Mouse (Mus musculus) embryonic stem cell, embryonic (primary cell): ENCODE measurements around the gene Nxpe3.

Source experiments
- CTCF ChIA-PET, 4 experiments: fragments of 300-600 bp in 2 of 4; fragments of 350-600 bp in 2 of 4; sonication (Branson Sonifier 250); formaldehyde crosslinking; loops; one replicate each; lab custom pipeline; 2022; ENCODE audit warnings: inconsistent platforms in 2 of 4; lab: Charles Lee
- POLR2A ChIA-PET, 4 experiments: fragments of 300-600 bp in 2 of 4; fragments of 350-600 bp in 2 of 4; sonication (Branson Sonifier 250); formaldehyde crosslinking; loops; one replicate each; lab custom pipeline; 2022; ENCODE audit warnings: antibody characterized with exemption in 4 of 4, inconsistent platforms in 1 of 4; lab: Charles Lee

Gene Nxpe3

GRCm38 (mm10) chr16:55809779-55810514 is 85.1 kb downstream of the Nxpe3 start:
- POLR2A ChIA-PET, result interaction anchor here in 3 of 4 experiments (0.5 to 1.5 kb wide), 4 partner anchors 9 to 163 kb away, joined by 3 to 4 read pairs (median 3); no protein-coding TSS in a partner anchor
- CTCF ChIA-PET, result no interaction called here

GRCm38 (mm10) chr16:55809345-55809744 is 85.7 kb downstream of the Nxpe3 start:
- CTCF ChIA-PET, result no interaction called here
- POLR2A ChIA-PET, result interaction anchor here in 3 of 4 experiments (0.5 to 1.5 kb wide), 3 partner anchors 11 to 163 kb away, joined by 3 to 4 read pairs (median 3); no protein-coding TSS in a partner anchor

GRCm38 (mm10) chr16:55807505-55807932 is 87.6 kb downstream of the Nxpe3 start:
- CTCF ChIA-PET, result interaction anchor here in 1 of 4 experiments (0.7 kb wide), 1 partner anchor 56 kb away, joined by 3 read pairs; no protein-coding TSS in a partner anchor
- POLR2A ChIA-PET, result interaction anchor here in 3 of 4 experiments (0.5 to 1.7 kb wide), 5 partner anchors 11 to 26 kb away, joined by 3 to 8 read pairs (median 4); no protein-coding TSS in a partner anchor

- CTCF ChIA-PET, result no interaction called here
Measured at GRCm38 (mm10) chr16:55804799-55805198, 90.3 kb downstream of the Nxpe3 start.

GRCm38 (mm10) chr16:55801629-55802028 is 93.5 kb downstream of the Nxpe3 start:
- CTCF ChIA-PET, result no interaction called here
- POLR2A ChIA-PET, result no interaction called here

More at GRCm38 (mm10) chr16:55804799-55805198, 90.3 kb downstream of the Nxpe3 start:
- POLR2A ChIA-PET, result no interaction called here

DNA sequence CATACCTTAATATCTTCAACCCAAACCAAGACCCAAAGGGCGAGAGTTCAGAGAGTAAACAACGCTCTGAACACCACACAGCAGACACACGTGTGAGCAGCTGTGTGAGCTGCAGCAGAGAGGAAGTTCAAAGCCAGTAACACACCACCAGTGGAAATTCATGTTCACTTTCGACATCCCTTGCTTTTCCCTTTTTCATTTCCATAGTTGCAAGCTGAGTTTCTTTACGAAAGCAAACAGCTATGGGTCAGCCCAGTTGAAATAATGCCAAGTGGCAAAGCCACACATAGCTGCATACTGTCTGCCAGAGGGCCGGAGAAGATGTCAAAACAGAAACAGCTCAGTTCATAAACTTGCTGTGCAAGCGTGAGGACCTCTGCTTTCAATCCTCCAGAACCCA is 96.2 kb downstream of the Nxpe3 start:
- CTCF ChIA-PET, result no interaction called here

DNA sequence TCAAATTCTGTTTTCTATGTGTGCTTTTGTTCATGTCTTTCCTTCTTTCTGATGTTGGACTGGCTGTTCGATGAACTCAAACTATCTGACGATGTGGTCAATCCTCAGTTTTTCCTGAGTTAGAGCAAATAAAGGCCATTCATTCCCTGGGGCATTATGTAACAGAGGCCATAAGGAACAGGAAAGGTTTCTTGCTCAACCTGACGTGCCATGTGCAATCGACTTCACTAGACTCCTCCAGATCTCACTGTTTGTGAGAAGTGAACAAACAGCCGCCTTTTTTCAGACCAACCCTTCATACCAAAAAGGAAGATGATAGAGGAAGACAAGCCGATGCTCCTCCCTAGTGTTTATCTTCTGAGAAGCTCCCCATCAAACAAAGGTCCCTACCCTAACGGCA is 104.8 kb downstream of the Nxpe3 start:
- ChIA-PET POLR2A (no interaction called here), CTCF (no interaction called here)

More for the DNA sequence above, 96.2 kb downstream of the Nxpe3 start:
- POLR2A ChIA-PET, result interaction anchor here in 1 of 4 experiments (0.6 to 0.7 kb wide), 2 partner anchors 11 to 1073 kb away, joined by 3 read pairs; no protein-coding TSS in a partner anchor
